Mouse (Mus musculus) cerebellum, adult 2 months (tissue): ENCODE data around the gene Polr2e.

ENCODE experiments used
- CTCF ChIP-seq: fragments of 200-500 bp; IDR thresholded peaks from 2 replicates; pipeline ENCODE4 v1.5.1; 2011; ENCODE audit warnings: low read depth, mild to moderate bottlenecking, control low read depth, low read length, moderate library complexity, borderline replicate concordance; ENCODE audit not compliant: insufficient read depth
- POLR2A ChIP-seq: fragments of 200-500 bp; IDR thresholded peaks from 2 replicates; pipeline ENCODE4 v1.6.1; 2011; ENCODE audit warnings: low read length, control low read depth, borderline replicate concordance; ENCODE audit not compliant: insufficient read depth

- TF ChIP-seq CTCF: no peak
- TF ChIP-seq POLR2A: no peak
These were observed 51.7 kb downstream of the Polr2e start for GRCm38 (mm10) chr10:79987771-79988505.
